In genomic region chr12:105455063-105455559, GRCm38 (mm10) we compare ENCODE assay signal across 9 mouse cellular contexts. TPM values are rescaled to one million over a fixed set of nuclear protein-coding genes. Genes with fewer than 3 reads are reported as not detected.
DNase-seq lines count a peak whose midpoint lies in the region; ATAC-seq and TF ChIP-seq lines count a peak whose summit lies in the region.
"Had no signal": no experiment of that assay in that cellular context is flagged by ENCODE, and none has a peak within 500 bp of the region (broad histone marks: within the 10 kb centered on the region; RNA-seq: fewer than 3 reads in every experiment).

No protein-coding gene starts in this region.

- H3K36me3 ChIP-seq in kidney, embryonic 16.5 days (ENCODE audit: insufficient read depth, low read length) = no peaks in the 10 kb centered on the region
- H3K36me3 ChIP-seq in kidney, adult 2 months (ENCODE audit: control insufficient read depth, insufficient read depth, low read length) = no peaks in the 10 kb centered on the region
- no peaks in the 10 kb centered on the region for H3K36me3 ChIP-seq in embryonic facial prominence, embryonic 11.5 days (replicated peaks; ENCODE audit: control insufficient read depth, insufficient read depth, low read depth, low read length)
- no peaks in the 10 kb centered on the region for H3K36me3 ChIP-seq in intestine, postnatal 0 days (ENCODE audit: control insufficient read depth, insufficient read depth)
- no peaks in the 10 kb centered on the region for H3K36me3 ChIP-seq in neural tube, embryonic 12.5 days

- no peak for TF ChIP-seq CTCF in kidney, adult 2 months (conservative IDR thresholded peaks at IDR 0.05; ENCODE audit: insufficient read depth, insufficient read length, low read depth, low read length)
- no peak for TF ChIP-seq CTCF in intestine, postnatal 0 days (IDR thresholded peaks at IDR 0.05; ENCODE audit: low read depth)

- 1% methylated on average over 4 of the region's 4 CpGs for WGBS in kidney, embryonic 16.5 days
- 7% methylated on average over 4 of the region's 4 CpGs for WGBS in kidney, adult 2 months
- 3% methylated on average over 4 of the region's 4 CpGs for WGBS in embryonic facial prominence, embryonic 11.5 days
- WGBS in intestine, postnatal 0 days = 6% methylated on average over 4 of the region's 4 CpGs
- WGBS in neural tube, embryonic 12.5 days = 4% methylated on average over 4 of the region's 4 CpGs

- peak overlapping the region; percentile 68 for H3K9ac ChIP-seq in kidney, embryonic 16.5 days (replicated peaks; ENCODE audit: low read length)
- H3K9ac ChIP-seq in embryonic facial prominence, embryonic 11.5 days (replicated peaks; ENCODE audit: low read length) = peak overlapping the region; percentile 77; the same call in 1 of the 2 replicates
- H3K9ac ChIP-seq in intestine, postnatal 0 days (ENCODE audit: low read depth, low read length) = no peak overlapping the region
- peak overlapping the region; percentile 83; the same call in 1 of the 2 replicates for H3K9ac ChIP-seq in neural tube, embryonic 12.5 days

- no peak for ATAC-seq in kidney, embryonic 16.5 days (ENCODE audit: low FRiP score, low TSS enrichment)
- peak; percentile 14; the same call in 1 of the 2 replicates for ATAC-seq in embryonic facial prominence, embryonic 11.5 days (replicated peaks; ENCODE audit: insufficient number of reproducible peaks, low FRiP score, low TSS enrichment, low read depth)
- ATAC-seq in intestine, postnatal 0 days = no peak
- ATAC-seq in neural tube, embryonic 12.5 days (ENCODE audit: low FRiP score, low read depth) = peak; percentile 12; the same call in 1 of the 2 replicates

- H3K4me1 ChIP-seq in kidney, embryonic 16.5 days (ENCODE audit: insufficient read depth, low read length) = peaks cover 10% of the 10 kb centered on the region
- H3K4me1 ChIP-seq in kidney, adult 2 months (ENCODE audit: control insufficient read depth, insufficient read depth, low read length) = no peaks in the 10 kb centered on the region
- H3K4me1 ChIP-seq in embryonic facial prominence, embryonic 11.5 days (ENCODE audit: control insufficient read depth, insufficient read depth, low read length) = no peaks in the 10 kb centered on the region; the same call in 1 of the 2 replicates
- no peaks in the 10 kb centered on the region for H3K4me1 ChIP-seq in intestine, postnatal 0 days (replicated peaks; ENCODE audit: control insufficient read depth, insufficient read depth, low read length)
- H3K4me1 ChIP-seq in neural tube, embryonic 12.5 days = peaks cover 25% of the 10 kb centered on the region

- no peak for DNase-seq in kidney, adult 2 months
- DNase-seq in embryonic facial prominence, embryonic 11.5 days (ENCODE audit: low spot score) = peak; percentile 83
- no peak for DNase-seq in adrenal gland, postnatal 10 days
- no peak for DNase-seq in kidney, postnatal 36 days
- no peak for DNase-seq in kidney, postnatal 4 days
- DNase-seq: gastrocnemius, postnatal 10 days had no signal

- H3K27me3 ChIP-seq in kidney, embryonic 16.5 days (ENCODE audit: insufficient read depth, low read length) = no peaks in the 10 kb centered on the region
- H3K27me3 ChIP-seq in kidney, adult 2 months (replicated peaks; ENCODE audit: control insufficient read depth, insufficient read depth, low read length) = no peaks in the 10 kb centered on the region
- H3K27me3 ChIP-seq in embryonic facial prominence, embryonic 11.5 days (ENCODE audit: control insufficient read depth, insufficient read depth, low read length) = no peaks in the 10 kb centered on the region
- 0 out of 2 replicates have a peak, but pooled peaks cover 5% of the 10 kb centered on the region for H3K27me3 ChIP-seq in intestine, postnatal 0 days (replicated peaks; ENCODE audit: control insufficient read depth, insufficient read depth, low read length)
- no peaks in the 10 kb centered on the region for H3K27me3 ChIP-seq in neural tube, embryonic 12.5 days (replicated peaks)

- TF ChIP-seq POLR2A in kidney, adult 2 months (IDR thresholded peaks at IDR 0.05; ENCODE audit: low read depth, low read length) = no peak

- no peaks in the 10 kb centered on the region for H3K9me3 ChIP-seq in kidney, embryonic 16.5 days (ENCODE audit: low read length)
- H3K9me3 ChIP-seq in embryonic facial prominence, embryonic 11.5 days (replicated peaks; ENCODE audit: control insufficient read depth, low read length) = no peaks in the 10 kb centered on the region
- no peaks in the 10 kb centered on the region for H3K9me3 ChIP-seq in intestine, postnatal 0 days (ENCODE audit: control insufficient read depth)
- no peaks in the 10 kb centered on the region for H3K9me3 ChIP-seq in neural tube, embryonic 12.5 days

- H3K4me3 ChIP-seq in kidney, embryonic 16.5 days (ENCODE audit: low read length) = peak overlapping the region; percentile 54
- H3K4me3 ChIP-seq in kidney, adult 2 months (ENCODE audit: insufficient read depth, low read depth, low read length) = no peak overlapping the region
- H3K4me3 ChIP-seq in embryonic facial prominence, embryonic 11.5 days (ENCODE audit: low read depth, low read length) = peak overlapping the region; percentile 73
- peak overlapping the region; percentile 43 for H3K4me3 ChIP-seq in intestine, postnatal 0 days (ENCODE audit: low read depth, low read length)
- peak overlapping the region; percentile 69 for H3K4me3 ChIP-seq in neural tube, embryonic 12.5 days

- H3K27ac ChIP-seq in kidney, embryonic 16.5 days (ENCODE audit: low read length) = no peak overlapping the region
- H3K27ac ChIP-seq in kidney, adult 2 months (ENCODE audit: insufficient read depth, low read depth, low read length) = no peak overlapping the region
- no peak overlapping the region for H3K27ac ChIP-seq in embryonic facial prominence, embryonic 11.5 days (replicated peaks; ENCODE audit: low read depth, low read length)
- no peak overlapping the region for H3K27ac ChIP-seq in intestine, postnatal 0 days (ENCODE audit: low read depth, low read length)
- H3K27ac ChIP-seq in neural tube, embryonic 12.5 days = no peak overlapping the region

- H3K4me2 ChIP-seq in kidney, embryonic 16.5 days (replicated peaks; ENCODE audit: low read depth, low read length) = peak overlapping the region; percentile 84
- H3K4me2 ChIP-seq in embryonic facial prominence, embryonic 11.5 days (ENCODE audit: low read depth, low read length) = peak overlapping the region; percentile 68
- H3K4me2 ChIP-seq in intestine, postnatal 0 days (replicated peaks; ENCODE audit: low read depth) = peak overlapping the region; percentile 74
- H3K4me2 ChIP-seq in neural tube, embryonic 12.5 days (replicated peaks) = peak overlapping the region; percentile 78

RNA-seq across cellular contexts. Expression of gene D430019H16Rik, which starts 1.5 kb away (rescaled TPM):
- polyA plus RNA-seq in kidney, embryonic 16.5 days (2015; fragmentation: Nextera tagmentation; extraction: Ambion mirVana) = 1.3 and 1.4 TPM in 2 replicates
- polyA plus RNA-seq in kidney, adult 2 months (2012; rRNA removed) = 3.5 and 3.7 TPM in 2 replicates
- polyA plus RNA-seq in embryonic facial prominence, embryonic 11.5 days (2014; fragmentation: Nextera tagmentation; extraction: Ambion mirVana) = 6.0 and 6.1 TPM in 2 replicates
- polyA plus RNA-seq in intestine, postnatal 0 days (2015; fragmentation: Nextera tagmentation; extraction: Ambion mirVana) = 0.51 and 0.56 TPM in 2 replicates
- 6.9 and 8.4 TPM in 2 replicates for polyA plus RNA-seq in neural tube, embryonic 12.5 days (2016; fragmentation: Nextera tagmentation; extraction: Ambion mirVana)
- 1 to 10 TPM; 6.0 to 8.0 TPM for total RNA-seq in adrenal gland, postnatal 10 days (2021)

Comparison
In these comparisons a context has a peak if more than half of its experiments do, and no peak if none do; other contexts are left out.
1. ATAC-seq: peak in embryonic facial prominence, embryonic 11.5 days (single experiment) and neural tube, embryonic 12.5 days (single experiment); none in kidney, embryonic 16.5 days (single experiment) and intestine, postnatal 0 days (single experiment).
2. Peak in every context shown above with its lines, with median percentiles within 50 percentile points of each other: H3K4me2 ChIP-seq.